Mouse (Mus musculus): ENCODE measurements around the gene Zfp976.
"Not testable (repeated sequence)": the region's sequence is repeated elsewhere in the genome, so short reads cannot be mapped to it uniquely, and the experiment has no call there.

GRCm38 (mm10) chr7:42680081-42680480 is 37.7 kb upstream of the Zfp976 start:
- TF ChIP-seq CTCF (IDR thresholded peaks at IDR 0.05; ENCODE audit: control insufficient read depth, insufficient read depth, insufficient read length); USF1 (IDR thresholded peaks at IDR 0.05; ENCODE audit: low read depth): not testable (repeated sequence)

Data from C2C12 (cell line).